Mouse (Mus musculus) MEL (cell line): ENCODE data around the gene Tex30.

ENCODE experiments used
- CHD1 ChIP-seq: IDR thresholded peaks from 2 replicates; pipeline ENCODE4 v1.6.1; 2012; ENCODE audit warnings: low read depth, mild to moderate bottlenecking, inconsistent platforms, low read length, improper control_type of control experiment
- CTCF ChIP-seq, 3 experiments: IDR thresholded peaks in 2 of 3; conservative IDR thresholded peaks in 1 of 3; 2 replicates each; pipeline ENCODE4 v1.5.1; 2011 to 2012; ENCODE audit warnings: low read length in 3 of 3, low read depth in 2 of 3, mild to moderate bottlenecking in 2 of 3, improper control_type of control experiment in 1 of 3, inconsistent platforms in 1 of 3, mixed read lengths in 1 of 3, moderate library complexity in 1 of 3; ENCODE audit not compliant: control insufficient read depth in 1 of 3, insufficient read depth in 1 of 3, poor library complexity in 1 of 3, severe bottlenecking in 1 of 3
- EP300 ChIP-seq, 2 experiments: IDR thresholded peaks; 2 replicates each; pipeline ENCODE4 v1.6.1; 2011; ENCODE audit warnings: improper control_type of control experiment in 2 of 2, low read length in 2 of 2, low read depth in 1 of 2, mild to moderate bottlenecking in 1 of 2
- JUND ChIP-seq: IDR thresholded peaks from 2 replicates; pipeline ENCODE4 v1.6.1; 2011; ENCODE audit warnings: low read depth, mild to moderate bottlenecking, improper control_type of control experiment, low read length
- ZMIZ1 ChIP-seq: IDR thresholded peaks from 2 replicates; pipeline ENCODE4 v1.6.1; 2012; ENCODE audit warnings: low read depth, mild to moderate bottlenecking, inconsistent platforms, low read length, improper control_type of control experiment, moderate library complexity

DNA sequence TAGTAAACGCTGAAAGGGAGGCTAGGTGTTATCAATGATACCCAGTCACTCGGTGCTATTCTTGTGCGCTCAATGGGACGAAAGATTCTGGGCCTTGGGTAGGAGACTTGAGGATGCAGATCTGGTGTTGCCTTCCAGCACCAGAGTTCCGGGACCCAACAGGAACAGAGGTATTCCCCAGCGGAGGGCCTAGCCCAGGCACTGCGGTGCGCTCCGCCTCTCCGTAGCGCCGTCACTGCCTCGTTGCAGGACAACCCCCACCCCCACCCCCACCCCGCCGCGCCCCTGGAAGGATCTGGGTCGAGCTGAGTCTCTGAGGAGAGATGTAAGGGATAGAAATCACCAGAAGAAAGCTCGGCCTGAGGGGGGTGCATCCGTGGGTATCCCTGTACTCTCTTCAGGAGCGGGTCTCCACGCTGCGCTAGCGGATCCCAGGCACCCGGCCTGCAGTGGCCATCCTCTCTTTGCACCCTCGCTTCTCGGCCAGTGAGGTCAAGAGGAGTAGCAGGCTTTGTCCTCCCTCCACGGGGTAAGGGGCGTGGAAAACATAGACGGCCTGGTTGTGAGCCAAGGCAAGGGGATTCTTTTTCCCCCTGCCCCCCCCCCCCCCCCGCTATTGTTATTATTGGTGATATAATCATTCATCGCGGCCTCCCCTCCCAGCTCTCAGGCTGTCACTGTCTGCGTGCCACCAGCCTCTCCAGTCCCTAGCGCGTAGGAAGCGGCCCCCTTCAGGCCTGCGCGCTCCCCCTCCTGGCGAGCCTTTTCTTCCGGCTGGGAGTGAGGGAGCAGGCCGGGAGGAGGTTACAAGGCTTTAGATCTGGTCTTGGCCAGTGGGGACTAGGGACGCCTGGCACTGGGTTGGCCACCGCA, 17.2 kb upstream of the Tex30 start:
- TF ChIP-seq EP300 (IDR thresholded peaks at IDR 0.05; ENCODE audit: low read depth in 1 of 2, low read length in 2 of 2) (no peak; a peak in 1 of 4 replicates), JUND (no peak), ZMIZ1 (peak; percentile 58; the same call in 1 of the 2 replicates), CTCF (IDR thresholded peaks at IDR 0.05 in 2 of 3, conservative IDR thresholded peaks at IDR 0.05 in 1 of 3; ENCODE audit: control insufficient read depth in 1 of 3, insufficient read depth in 1 of 3, low read depth in 2 of 3, low read length in 3 of 3, poor library complexity in 1 of 3, severe bottlenecking in 1 of 3) (peak in 2 of 3 experiments; percentile 49 to 62; a peak in 5 of 6 replicates), CHD1 (no peak)
